In the genomic region with DNA sequence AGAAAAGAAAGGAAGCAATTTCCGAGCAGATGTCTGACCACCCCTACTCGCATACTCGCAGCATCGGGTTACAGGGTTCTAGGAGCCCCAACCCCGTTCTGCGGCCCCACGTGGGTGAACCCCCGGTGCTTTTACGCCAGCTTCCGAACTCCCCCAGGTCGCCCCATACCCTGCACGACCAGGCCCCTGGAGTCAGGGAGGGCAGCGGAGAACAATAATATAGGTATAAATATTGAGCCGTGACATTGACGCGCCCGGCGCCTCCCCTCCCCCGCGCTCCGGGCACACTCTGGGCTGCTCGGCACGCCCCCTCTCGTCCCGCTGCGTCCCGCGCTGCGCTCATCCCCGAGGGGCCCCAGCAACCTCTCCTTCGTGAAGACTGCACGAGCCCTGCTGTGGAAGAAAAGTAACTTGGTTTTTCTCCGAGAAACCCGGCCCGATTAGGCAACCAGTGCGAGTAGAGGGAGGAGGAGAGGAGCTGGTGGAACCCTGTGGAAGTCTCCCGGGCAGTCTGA, we compare ENCODE assay signal across 8 mouse cellular contexts. TPM values are rescaled to one million over a fixed set of nuclear protein-coding genes. Genes with fewer than 3 reads are reported as not detected.
DNase-seq lines count a peak whose midpoint lies in the region; ATAC-seq and TF ChIP-seq lines count a peak whose summit lies in the region.

No protein-coding gene starts in this region.

- no peaks in the 10 kb centered on the region for H3K27me3 ChIP-seq in embryonic facial prominence, embryonic 12.5 days
- no peaks in the 10 kb centered on the region for H3K27me3 ChIP-seq in kidney, adult 2 months (replicated peaks; ENCODE audit: control insufficient read depth, insufficient read depth, low read length)
- no peaks in the 10 kb centered on the region for H3K27me3 ChIP-seq in liver, adult 2 months (ENCODE audit: control insufficient read depth, insufficient read depth, low read length)
- H3K27me3 ChIP-seq in midbrain, postnatal 0 days (ENCODE audit: insufficient read depth, low read length): peaks cover 9% of the 10 kb centered on the region; the same call in 1 of the 2 replicates
- no peaks in the 10 kb centered on the region for H3K27me3 ChIP-seq in splenic B cell, adult 2 months (ENCODE audit: control insufficient read depth, insufficient read depth, low read length, poor library complexity, severe bottlenecking)

- no peaks in the 10 kb centered on the region; the same call in 1 of the 2 replicates for H3K79me2 ChIP-seq in liver, adult 2 months (ENCODE audit: control insufficient read depth, insufficient read depth, low read length)

- TF ChIP-seq POLR2A in kidney, adult 2 months (IDR thresholded peaks at IDR 0.05; ENCODE audit: low read depth, low read length): no peak
- no peak for TF ChIP-seq POLR2A in liver, adult 2 months (IDR thresholded peaks at IDR 0.05; ENCODE audit: extremely low read depth, insufficient read depth, low read length)

- peak overlapping the region; percentile 78 for H3K4me2 ChIP-seq in embryonic facial prominence, embryonic 12.5 days (replicated peaks)
- peak overlapping the region; percentile 93 for H3K4me2 ChIP-seq in midbrain, postnatal 0 days (ENCODE audit: low read depth, low read length, poor library complexity, severe bottlenecking)

- peak; percentile 72 for DNase-seq in 3T3-L1 (ENCODE audit: low read depth, low spot score)
- peak; percentile 81 to 95 for DNase-seq in adrenal gland, adult (ENCODE audit: inconsistent age in 2 of 2, low spot score in 1 of 2)
- peak; percentile 50 for DNase-seq in heart, adult 8-10 months (ENCODE audit: low spot score)
- DNase-seq in kidney, adult 2 months: peak; percentile 75
- peak; percentile 38 for DNase-seq in liver, adult 2 months (ENCODE audit: extremely low read depth, low read depth, low spot score)
- peak; percentile 17 for DNase-seq in midbrain, postnatal 0 days (ENCODE audit: low spot score)
- DNase-seq in splenic B cell, adult 2 months (ENCODE audit: low read depth, low spot score): peak; percentile 59

- H3K36me3 ChIP-seq in embryonic facial prominence, embryonic 12.5 days: no peaks in the 10 kb centered on the region
- H3K36me3 ChIP-seq in kidney, adult 2 months (ENCODE audit: control insufficient read depth, insufficient read depth, low read length): no peaks in the 10 kb centered on the region
- no peaks in the 10 kb centered on the region for H3K36me3 ChIP-seq in liver, adult 2 months (ENCODE audit: control insufficient read depth, insufficient read depth, low read length)
- no peaks in the 10 kb centered on the region for H3K36me3 ChIP-seq in midbrain, postnatal 0 days (ENCODE audit: insufficient read depth, low read length)
- no peaks in the 10 kb centered on the region for H3K36me3 ChIP-seq in splenic B cell, adult 2 months (ENCODE audit: control insufficient read depth, insufficient read depth, low read length, poor library complexity, severe bottlenecking)

- TF ChIP-seq CTCF in kidney, adult 2 months (conservative IDR thresholded peaks at IDR 0.05; ENCODE audit: insufficient read depth, insufficient read length, low read depth, low read length): no peak
- peak; percentile 7; the same call in 1 of the 2 replicates for TF ChIP-seq CTCF in liver, adult 2 months (IDR thresholded peaks at IDR 0.05; ENCODE audit: low read depth, low read length)
- 0 out of 2 replicates have a peak, but pooled peaks have one; percentile 11 for TF ChIP-seq CTCF in midbrain, postnatal 0 days (IDR thresholded peaks at IDR 0.05)

- peak overlapping the region; percentile 61 for H3K4me3 ChIP-seq in embryonic facial prominence, embryonic 12.5 days
- peak overlapping the region; percentile 64 for H3K4me3 ChIP-seq in kidney, adult 2 months (ENCODE audit: insufficient read depth, low read depth, low read length)
- peak overlapping the region; percentile 94 for H3K4me3 ChIP-seq in liver, adult 2 months (ENCODE audit: insufficient read depth, low read depth, low read length)
- peak overlapping the region; percentile 49 for H3K4me3 ChIP-seq in midbrain, postnatal 0 days (ENCODE audit: low read depth, low read length)

- H3K4me1 ChIP-seq in embryonic facial prominence, embryonic 12.5 days: no peaks in the 10 kb centered on the region
- H3K4me1 ChIP-seq in kidney, adult 2 months (ENCODE audit: control insufficient read depth, insufficient read depth, low read length): no peaks in the 10 kb centered on the region
- H3K4me1 ChIP-seq in liver, adult 2 months (ENCODE audit: control insufficient read depth, insufficient read depth, low read length): no peaks in the 10 kb centered on the region
- H3K4me1 ChIP-seq in midbrain, postnatal 0 days (ENCODE audit: insufficient read depth, low read length): no peaks in the 10 kb centered on the region

- no peaks in the 10 kb centered on the region for H3K9me3 ChIP-seq in embryonic facial prominence, embryonic 12.5 days
- H3K9me3 ChIP-seq in midbrain, postnatal 0 days (ENCODE audit: low read length): no peaks in the 10 kb centered on the region

- H3K9ac ChIP-seq in embryonic facial prominence, embryonic 12.5 days: peak overlapping the region; percentile 67
- H3K9ac ChIP-seq in liver, adult 2 months (ENCODE audit: low read depth, low read length): peak overlapping the region; percentile 84
- H3K9ac ChIP-seq in midbrain, postnatal 0 days (replicated peaks; ENCODE audit: low read length, poor library complexity, severe bottlenecking): no peak overlapping the region; the same call in 1 of the 2 replicates

- peak overlapping the region; percentile 84 for H3K27ac ChIP-seq in embryonic facial prominence, embryonic 12.5 days
- peak overlapping the region; percentile 81 for H3K27ac ChIP-seq in kidney, adult 2 months (ENCODE audit: insufficient read depth, low read depth, low read length)
- peak overlapping the region; percentile 68 for H3K27ac ChIP-seq in liver, adult 2 months (replicated peaks; ENCODE audit: insufficient read depth, low read depth, low read length)
- no peak overlapping the region for H3K27ac ChIP-seq in midbrain, postnatal 0 days (ENCODE audit: low read depth, low read length)

- ATAC-seq in embryonic facial prominence, embryonic 12.5 days (ENCODE audit: insufficient number of reproducible peaks, insufficient read depth, low FRiP score, low TSS enrichment): peak; percentile 57; the same call in 1 of the 2 replicates
- ATAC-seq in midbrain, postnatal 0 days (ENCODE audit: low FRiP score): peak; percentile 29

- under 1% methylated on average over 37 of the region's 37 CpGs for WGBS in embryonic facial prominence, embryonic 12.5 days
- WGBS in kidney, adult 2 months: under 1% methylated on average over 37 of the region's 37 CpGs
- WGBS in liver, adult 2 months: under 1% methylated on average over 37 of the region's 37 CpGs
- under 1% methylated on average over 36 of the region's 37 CpGs for WGBS in midbrain, postnatal 0 days

RNA-seq across cellular contexts. Expression of a gene that starts 2.3 kb away (rescaled TPM):
- polyA plus RNA-seq in embryonic facial prominence, embryonic 12.5 days (2016; fragmentation: Nextera tagmentation; extraction: Ambion mirVana): 28.6 and 31.0 TPM in 2 replicates
- total RNA-seq in heart, adult 8-10 months (2022): 1 to 10 TPM; 4.2 to 9.5 (median 6.3) TPM
- polyA plus RNA-seq in kidney, adult 2 months (2012; rRNA removed): 6.0 and 7.8 TPM in 2 replicates
- 9.1 and 9.9 TPM in 2 replicates for total RNA-seq in liver, adult 2 months (2014; rRNA removed)
- 4.6 and 6.1 TPM in 2 replicates for polyA plus RNA-seq in liver, adult 2 months (2012; rRNA removed)
- total RNA-seq in midbrain, postnatal 0 days (2014; rRNA removed): 7.1 and 22.0 TPM in 2 replicates
- polyA plus RNA-seq in midbrain, postnatal 0 days (2015; fragmentation: Nextera tagmentation; extraction: Ambion mirVana): 4.0 and 5.5 TPM in 2 replicates

Comparison
In these comparisons a context has a peak if more than half of its experiments do, and no peak if none do; other contexts are left out.
1. DNase-seq: peak in every context shown above with its lines; median percentile 88 in adrenal gland, adult; 75 in kidney, adult 2 months; 72 in 3T3-L1; 59 in splenic B cell, adult 2 months; 50 in heart, adult 8-10 months; 38 in liver, adult 2 months; 17 in midbrain, postnatal 0 days.